Mouse (Mus musculus) erythroblast, embryonic 14.5 days (primary cell): ENCODE results near the gene Snx5.

Experiments
- GATA1 ChIP-seq: IDR thresholded peaks from 2 replicates; pipeline ENCODE4 v1.6.1; 2012; ENCODE audit warnings: low read length, inconsistent platforms, mixed read lengths
- TAL1 ChIP-seq: IDR thresholded peaks from 3 replicates; pipeline ENCODE4 v1.6.1; 2012; ENCODE audit warnings: low read length, inconsistent platforms, mixed read lengths

- TF ChIP-seq GATA1 (no peak), TAL1 (no peak)
These were observed 10.7 kb upstream of the Snx5 start for GRCm38 (mm10) chr2:144281417-144281816.
